Mouse (Mus musculus): ENCODE data around the gene Kctd17.
A peak's percentile ranks its signal among the peaks of the same experiment; 100 is the strongest.

The Kctd17 gene

DNA sequence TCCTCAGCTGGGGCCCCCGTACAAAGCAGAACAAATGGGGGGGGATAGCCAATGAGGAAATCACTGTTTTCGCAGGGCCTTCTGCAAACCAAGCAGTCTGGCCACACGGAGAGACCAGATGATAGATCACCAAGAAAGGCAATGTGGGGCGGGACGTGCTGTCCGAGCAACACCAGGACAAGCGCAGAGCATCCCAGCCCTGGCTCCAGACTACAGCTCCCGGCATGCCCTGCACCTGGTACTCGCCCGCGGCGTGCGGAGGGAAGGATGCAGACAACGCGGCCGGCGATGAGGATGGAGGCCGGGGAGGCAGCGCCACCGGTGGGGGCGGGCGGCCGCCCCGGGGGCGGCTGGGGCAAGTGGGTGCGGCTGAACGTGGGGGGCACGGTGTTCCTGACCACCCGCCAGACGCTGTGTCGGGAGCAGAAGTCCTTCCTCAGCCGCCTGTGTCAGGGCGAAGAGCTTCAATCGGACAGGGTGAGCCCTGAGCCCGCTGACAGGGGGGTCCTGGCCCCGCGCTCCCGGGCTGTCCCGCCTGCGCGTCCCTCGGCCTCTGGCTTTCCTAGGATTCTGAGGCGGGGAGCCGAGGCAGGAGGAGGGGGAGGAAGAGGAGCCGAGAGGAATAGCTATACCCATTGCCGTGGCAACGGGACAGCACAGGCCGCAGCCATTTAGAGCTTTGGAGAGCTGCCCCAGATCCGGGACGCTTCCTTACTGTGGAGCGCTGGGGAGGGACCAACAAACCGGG, at the start of gene Kctd17:
Kctd17 (plus strand) TSS at position 174 of the 748 bp plus-strand sequence.
- peak; percentile 43 for DNase-seq (ENCODE audit: low read depth, low spot score)

DNA sequence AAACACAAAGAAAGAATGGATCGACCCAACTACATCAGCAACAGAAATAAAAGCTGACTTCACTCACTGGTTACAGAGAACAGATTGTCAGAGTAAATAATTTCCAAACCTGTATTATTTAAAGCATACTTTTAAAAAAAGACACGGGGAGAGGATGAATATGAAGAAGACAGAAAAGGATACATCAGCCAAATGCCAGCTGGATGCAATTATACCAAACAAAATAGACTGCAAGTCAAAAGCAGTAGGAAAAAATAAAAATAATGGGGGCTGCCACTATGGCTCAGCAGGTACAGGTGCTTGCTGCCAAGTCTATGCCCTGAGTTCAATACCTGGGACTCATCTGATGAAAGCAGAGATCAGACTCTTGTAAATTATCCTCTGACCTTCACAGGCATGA, 48.2 kb upstream of the Kctd17 start:
- no peak for DNase-seq (ENCODE audit: low read depth, low spot score)

DNA sequence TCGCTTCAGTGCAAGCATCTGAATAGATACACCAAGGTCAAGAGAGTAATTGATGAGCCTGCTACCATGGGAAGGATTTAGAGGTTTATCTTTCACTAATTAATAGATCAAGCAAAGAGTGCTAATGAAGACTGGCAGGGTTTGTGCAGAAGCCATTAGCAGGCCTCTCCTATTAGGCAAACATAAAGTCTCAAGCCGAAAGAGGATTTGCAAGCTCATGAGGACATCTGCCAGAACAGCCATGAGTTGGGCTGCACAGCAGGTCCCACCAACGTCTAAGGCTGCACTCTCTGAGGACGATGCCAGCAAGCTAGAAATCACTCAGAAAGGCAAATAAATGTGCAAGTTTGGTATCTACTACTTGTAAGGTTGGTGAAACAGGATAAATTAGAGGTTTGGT, 47.6 kb upstream of the Kctd17 start:
- no peak for DNase-seq (ENCODE audit: low read depth, low spot score)

DNA sequence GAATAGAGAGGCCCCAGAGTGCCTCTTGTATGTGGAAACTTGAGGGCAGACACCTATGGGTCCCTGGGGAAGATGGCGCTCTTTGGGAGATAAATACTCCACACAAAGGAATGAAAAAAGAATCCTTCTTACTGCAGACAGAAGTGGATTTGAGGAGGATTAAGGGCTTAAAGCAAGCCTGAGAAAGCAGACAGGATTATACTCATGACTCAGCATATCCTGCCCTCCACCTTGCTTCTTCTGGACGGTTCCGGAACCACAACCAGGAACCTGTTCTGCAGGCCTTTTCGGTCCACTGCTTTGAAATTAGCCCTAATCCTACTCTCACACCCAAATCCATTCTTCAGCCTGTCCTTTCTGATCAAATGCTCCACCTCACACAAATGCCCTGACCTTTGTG, 46.2 kb upstream of the Kctd17 start:
- no peak for DNase-seq (ENCODE audit: low read depth, low spot score)

DNA sequence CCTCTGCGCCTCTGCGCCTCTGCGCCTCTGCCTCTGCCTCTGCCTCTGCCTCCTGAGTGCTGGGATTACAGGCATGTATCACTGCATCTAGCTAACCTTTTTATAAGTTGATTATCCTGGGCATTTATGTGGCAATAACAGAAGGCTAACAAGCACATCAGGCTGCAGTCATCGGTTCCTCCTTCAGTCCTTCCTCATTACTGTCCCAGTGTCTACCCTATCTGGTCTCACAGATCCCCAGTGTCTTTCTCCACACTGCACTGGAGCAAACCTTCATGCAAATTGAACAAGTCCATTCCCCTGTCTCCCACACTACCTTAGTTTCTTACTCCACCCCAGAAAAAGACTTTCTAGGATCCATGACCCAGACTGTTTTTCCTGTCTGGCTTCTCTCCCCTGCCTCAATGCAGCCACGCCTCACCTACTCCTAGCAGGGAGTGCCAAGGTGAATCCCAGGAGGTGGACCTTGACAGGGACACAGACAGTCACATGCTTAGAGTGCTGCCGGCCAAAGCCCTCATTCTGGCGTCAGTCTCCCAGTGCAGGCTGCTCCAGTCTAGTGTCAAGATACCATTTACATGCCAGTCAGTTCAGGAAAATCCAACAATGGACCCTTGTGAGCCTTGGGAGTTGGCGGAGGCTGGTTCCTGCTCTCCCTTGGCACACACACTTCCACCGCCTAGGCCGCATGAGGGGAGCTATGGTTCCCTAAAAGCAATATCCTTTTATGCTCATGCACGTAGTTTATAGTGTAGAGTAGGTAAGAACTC, 44.7 kb upstream of the Kctd17 start:
- no peak for DNase-seq (ENCODE audit: low read depth, low spot score)

DNA sequence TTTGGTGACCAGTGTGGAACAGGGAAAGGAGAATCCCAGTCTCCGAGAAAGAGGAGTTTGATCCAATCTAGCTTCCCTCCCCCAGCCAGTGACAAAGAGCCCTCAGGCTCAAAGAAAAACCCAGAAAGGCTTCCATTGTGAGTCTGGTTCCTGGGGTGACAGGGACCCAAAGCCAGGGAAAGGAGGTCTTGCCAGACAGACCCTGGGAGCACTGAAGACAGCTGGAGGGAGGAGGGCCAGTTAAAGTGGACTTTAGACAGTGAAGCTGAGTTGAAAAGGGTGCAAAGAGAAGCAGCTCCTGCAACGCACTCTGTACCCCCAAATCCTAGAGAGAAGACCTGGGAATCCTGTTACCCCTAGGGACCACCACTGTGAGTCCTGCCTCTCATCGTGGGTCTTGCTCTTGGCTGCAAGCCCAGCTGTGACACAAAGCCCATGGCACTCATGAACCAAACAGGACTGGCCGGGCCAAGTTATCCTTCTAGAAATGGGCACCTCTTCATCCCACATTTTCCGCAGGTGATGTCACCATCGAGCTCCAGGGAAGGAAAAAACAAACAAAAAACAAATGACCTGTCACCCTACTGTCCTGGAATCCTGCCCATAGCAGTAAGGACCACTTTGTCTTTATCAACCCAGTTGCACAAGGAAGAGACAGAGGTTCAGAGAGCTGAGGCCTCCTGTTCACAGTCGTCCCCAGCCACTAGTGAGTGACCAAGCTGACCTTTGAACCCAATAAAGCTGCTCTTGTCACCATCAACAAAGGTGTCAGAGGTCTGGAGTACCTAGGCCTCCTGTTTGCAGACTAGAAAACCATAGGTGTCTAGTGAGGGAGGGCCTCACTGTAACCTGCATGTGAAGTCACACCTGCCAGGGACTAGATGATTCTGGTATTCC, 43.9 kb upstream of the Kctd17 start:
- DNase-seq (ENCODE audit: low read depth, low spot score): no peak

DNA sequence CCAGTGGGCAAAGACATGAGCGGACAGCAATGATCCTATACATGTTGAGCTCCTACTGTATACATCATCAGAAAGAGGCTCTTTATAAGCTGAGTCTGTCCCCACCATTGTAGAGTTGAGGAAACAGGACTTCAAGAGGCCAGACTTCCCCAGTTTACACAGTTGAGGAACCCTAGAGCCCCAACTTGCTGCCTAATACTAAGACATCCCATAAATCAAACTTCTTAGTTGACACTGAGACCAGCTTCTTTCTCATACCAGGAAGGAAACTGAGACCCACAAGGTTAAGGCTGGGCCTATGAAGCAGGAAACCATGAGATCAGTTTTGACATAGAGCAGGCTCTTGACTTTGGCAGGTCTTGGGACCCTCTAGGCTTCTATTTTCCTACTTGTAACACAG, 42.8 kb upstream of the Kctd17 start:
- no peak for DNase-seq (ENCODE audit: low read depth, low spot score)

DNA sequence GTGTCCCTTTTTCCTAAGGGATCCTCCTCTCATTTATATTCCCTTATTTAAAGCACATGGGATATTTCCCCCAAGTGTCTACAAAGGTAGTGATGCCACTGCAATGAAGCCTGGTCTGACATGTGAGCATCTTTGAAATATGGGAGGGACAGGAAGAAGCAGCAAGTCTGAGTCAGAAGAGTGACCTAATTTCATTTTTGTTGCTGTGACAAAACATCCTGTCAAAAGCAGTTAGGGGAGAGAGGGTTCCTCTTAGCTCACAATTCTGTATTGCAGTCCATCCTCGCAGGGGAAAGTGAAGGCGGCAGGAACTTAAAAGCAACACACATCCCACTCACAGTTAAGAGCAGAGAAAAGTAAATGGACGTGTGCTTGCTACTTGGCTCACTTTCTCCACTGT, 37.5 kb upstream of the Kctd17 start:
- DNase-seq (ENCODE audit: low read depth, low spot score): peak; percentile 50

DNA sequence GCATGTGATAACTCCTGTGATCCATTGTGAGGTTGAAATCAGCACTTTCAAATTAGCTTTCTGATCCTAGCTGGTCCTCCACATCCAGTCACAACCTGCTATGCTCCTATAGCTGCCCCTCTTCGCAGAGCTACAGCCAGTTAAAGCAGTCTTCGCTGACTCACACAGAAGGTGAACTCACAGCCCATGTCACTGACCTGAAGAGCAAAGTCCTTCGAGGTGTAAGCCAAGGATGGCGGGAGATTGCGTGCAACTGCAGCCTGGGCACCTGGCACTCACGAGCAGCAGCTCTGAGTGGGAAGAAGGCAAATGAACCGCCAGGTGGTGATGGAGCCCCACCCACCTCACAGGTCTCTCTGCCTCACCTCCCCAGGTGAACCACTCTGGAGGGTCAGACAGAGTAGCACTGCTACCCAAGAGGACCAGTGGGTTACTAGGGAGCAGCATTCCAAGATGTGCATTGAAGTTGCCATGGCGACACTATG, 32.8 kb upstream of the Kctd17 start, which contains the start of gene Tex33:
Tex33 (minus strand) TSS at position 435 of the 485 bp plus-strand sequence.
- no peak for DNase-seq (ENCODE audit: low read depth, low spot score)

DNA sequence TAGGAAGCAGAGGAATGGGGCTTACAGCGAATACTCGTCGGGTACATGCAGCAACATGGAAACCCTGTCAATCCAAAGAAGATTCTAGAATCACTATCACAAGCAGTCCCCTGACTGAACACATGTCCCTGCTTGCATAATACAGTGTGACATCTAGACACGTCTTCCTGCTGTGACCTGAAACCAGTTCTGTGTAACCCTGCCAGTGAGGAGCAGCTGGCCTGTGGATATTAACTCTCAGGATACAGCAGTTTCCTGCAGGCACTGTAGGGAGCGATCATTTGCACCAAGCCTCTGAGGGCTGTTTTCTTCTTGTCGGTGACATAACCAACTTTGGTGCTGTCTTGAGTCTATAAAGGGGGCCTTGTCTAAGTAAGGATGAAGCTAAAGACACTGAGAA, 27.0 kb upstream of the Kctd17 start:
- no peak for DNase-seq (ENCODE audit: low read depth, low spot score)

DNA sequence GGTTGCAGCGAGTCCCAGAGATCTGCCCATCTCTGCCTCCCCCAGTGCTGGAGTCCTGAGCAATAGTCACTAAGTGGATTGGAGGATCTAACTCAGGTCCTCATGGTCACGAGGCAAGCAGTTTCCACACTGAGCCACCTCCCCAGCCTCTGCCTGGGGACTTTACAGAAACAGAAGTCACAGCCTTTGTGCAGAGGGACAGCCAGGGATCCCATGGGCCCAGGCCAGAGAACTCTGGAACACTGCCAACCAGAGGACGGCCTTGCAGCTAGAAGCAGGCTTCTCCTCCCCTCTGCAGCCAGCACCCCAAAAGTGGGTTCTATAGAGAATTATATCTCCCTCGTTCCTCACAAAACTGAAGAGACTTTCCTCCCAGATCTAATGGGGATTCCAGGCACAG, 26.4 kb upstream of the Kctd17 start:
- DNase-seq (ENCODE audit: low read depth, low spot score): no peak

DNA sequence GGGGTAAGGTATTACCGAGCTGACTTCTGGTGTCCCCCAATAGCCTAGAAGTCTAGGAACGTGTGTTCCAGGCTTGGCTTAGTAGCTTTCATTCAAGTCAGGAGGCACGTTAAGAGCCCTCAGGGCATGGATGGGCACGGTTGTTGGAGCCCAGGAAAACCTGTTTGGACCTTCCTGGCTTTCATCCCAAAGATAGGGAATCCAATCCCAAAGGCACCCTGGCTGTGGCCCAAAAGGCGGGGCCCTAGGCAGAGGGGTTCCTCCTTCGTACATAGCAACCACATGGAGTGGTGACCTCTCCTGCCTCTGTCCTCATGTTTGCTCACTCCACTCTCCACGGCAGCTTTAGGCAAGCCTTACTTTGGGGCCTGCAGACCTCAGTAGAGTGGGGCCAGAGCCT, 25.9 kb upstream of the Kctd17 start:
- DNase-seq (ENCODE audit: low read depth, low spot score): no peak

DNA sequence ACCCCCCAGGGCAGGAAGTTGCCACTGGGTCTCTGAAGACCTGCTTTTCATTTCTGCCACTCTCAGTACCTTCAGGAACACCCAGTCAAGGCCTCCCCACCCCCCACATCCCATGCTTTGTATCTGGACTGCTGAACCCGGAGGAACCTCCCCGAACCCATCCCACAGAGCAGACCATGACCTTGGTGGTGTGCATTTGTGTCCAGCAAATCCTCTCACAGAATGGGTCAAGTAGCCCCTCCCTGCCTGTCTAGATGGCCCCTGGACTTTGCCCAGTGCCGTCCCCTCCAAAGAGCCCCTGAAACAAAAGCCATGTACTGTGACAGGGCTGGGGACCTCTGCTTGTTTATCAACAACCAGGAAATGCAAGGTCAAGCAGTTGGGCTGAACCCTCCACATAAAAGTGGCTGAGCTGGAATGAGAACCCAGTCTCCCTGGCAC, 25.0 kb upstream of the Kctd17 start:
- DNase-seq (ENCODE audit: low read depth, low spot score): no peak

DNA sequence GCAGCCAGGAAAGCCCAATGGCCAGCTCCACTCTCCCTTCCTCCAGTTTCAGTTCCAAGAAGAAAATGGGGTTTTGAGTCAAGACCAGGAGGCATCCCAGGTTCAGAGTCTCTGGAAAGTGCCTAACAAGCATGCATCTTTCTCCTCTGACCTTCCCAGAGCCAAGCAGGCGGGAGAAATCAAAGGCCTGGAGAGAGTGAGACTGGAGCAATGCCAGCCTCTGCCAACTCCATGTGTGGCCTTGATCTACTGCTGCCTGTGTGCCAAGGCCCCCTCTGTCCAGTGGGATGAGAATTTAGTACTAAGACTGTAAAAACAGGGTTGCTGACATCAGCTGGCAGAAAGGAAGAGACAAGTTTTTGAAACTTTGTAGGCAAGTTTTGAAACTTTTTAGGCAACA, 24.5 kb upstream of the Kctd17 start:
- DNase-seq (ENCODE audit: low read depth, low spot score): no peak

DNA sequence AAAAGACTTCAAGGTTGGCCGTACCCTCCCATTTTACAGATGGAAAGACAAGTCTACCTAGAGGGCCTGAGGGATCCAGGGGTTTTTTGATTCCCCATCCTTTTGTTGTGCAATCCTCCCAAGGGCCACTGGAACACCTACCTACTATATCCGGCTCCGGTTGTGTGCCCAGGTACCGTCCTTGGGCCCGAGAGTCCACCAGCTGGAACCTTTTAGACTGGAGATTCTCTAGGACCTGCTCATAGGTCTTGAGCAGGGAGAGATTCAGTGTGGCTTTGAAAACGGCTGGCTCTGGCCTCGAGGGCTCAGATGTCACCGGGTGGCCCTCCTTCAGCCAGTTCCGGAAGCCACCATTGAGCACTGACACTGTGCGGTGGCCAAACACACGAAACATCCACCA, 23.3 kb upstream of the Kctd17 start:
- no peak for DNase-seq (ENCODE audit: low read depth, low spot score)

DNA sequence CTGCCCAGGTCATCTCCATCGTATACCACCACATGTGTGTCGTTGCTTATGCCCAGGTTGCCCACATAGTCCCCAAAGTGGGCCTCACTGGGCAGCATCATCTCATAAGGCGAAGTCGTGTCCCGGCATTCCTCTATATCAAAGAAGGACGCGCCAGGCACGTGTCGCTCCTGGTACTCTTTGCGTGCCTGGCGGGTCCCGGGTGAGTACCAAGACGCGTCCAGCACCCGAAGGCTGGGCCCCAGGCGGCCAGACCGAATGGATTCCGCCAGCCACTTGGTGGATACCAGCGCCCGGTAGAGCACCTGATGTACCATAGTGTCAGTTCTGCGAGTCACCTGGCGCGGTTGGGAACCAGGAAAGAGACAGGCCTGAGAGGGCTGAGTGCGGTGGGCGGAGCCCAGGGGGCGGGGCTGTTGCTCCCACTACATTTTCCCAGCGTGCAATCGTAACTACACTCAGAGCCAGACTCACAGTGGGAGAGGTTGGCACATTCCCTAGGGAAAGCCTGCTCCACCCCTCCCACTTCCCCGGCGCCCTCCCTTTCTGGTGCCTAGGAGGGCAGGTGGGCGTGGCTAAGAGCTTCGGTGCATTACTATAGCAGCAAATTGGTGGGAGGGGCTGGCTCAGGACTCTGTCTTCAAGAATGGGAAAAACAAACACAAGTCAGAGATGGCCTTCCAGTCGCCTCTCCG, 22.7 kb upstream of the Kctd17 start, which contains the start of gene Tst:
Tst (minus strand) TSS at position 391 of the 695 bp plus-strand sequence.
- peak; percentile 77 for DNase-seq (ENCODE audit: low read depth, low spot score)

DNA sequence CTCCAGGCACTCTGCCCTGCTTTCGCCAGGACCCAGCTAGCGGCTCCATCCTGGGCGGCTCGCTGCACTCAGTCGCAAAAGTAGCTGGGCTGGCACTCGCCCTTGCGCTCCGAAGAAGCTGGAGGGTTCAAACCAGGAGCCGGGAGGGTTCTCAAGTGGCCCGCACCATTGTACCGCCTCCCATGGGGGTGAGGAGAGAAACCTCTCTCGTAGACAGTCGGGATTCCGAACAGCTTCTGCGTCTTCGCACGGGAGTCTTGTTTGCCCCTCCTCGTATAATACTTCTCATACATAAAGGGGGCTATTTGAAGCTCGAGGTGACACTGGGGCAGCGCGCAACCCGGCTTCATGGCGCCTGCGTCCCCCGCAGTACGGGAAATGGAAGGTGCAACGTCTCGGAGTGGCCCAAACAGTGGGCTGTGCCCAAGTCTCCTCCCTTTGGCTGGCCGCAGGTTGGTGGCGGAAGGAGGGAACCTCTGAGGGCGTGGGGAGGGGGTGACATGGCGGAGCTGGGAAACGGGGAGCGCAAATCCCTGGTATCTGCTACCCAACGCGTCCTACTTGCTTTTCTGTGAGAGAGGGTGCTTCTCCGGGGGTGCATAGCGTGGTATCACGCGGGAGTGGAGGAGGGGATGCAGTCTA, 21.9 kb upstream of the Kctd17 start, which contains the start of gene Mpst:
Mpst (plus strand) TSS at position 124 of the 642 bp plus-strand sequence.
- DNase-seq (ENCODE audit: low read depth, low spot score): peak; percentile 91

DNA sequence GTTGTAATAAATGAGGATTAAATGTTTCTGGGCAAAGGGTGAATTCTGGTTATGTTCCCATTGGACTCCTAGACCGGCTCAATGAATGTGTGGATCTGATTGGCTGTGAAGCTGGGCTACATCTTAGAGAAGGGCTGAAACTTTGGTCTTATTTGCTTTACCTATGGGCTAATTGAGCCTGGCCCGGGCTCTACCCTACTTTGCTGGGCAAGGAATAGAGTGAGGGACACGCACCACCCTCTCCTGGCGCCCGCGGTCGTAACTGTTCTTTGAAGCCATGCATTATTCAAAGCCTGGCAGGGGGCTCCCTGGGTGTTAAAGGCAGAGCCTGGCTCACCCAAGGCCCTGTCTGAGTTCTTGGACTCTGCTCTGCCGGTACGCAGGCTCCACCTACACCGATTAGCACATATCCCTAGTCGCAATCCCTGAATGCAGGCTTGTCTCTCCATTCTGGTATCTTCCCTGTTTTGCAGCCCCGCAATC, 18.8 kb upstream of the Kctd17 start:
- no peak for DNase-seq (ENCODE audit: low read depth, low spot score)

DNA sequence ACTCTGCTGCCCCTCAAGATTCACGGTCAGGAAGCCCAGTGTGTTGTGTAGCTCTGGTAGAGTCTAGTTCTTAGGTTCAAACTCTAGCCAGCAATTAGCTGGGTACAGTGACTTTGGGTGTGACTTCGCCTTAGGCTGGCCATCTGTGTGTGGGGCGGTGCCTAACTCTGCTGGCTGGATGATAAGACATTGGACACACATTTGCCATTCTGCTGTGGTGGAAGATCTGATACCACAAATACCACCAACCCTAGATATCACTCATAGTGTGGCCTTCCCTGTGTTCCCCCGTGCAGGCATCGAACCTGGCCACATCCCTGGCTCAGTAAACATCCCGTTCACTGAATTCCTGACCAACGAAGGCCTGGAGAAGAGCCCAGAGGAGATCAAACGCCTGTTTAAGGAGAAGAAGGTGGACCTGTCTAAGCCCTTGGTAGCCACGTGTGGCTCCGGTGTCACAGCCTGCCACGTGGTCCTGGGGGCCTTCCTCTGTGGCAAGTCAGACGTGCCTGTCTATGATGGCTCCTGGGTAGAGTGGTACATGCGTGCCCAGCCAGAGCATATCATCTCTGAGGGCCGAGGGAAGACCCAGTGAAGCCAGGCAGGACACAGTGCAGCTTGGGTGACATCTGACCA, 15.2 kb upstream of the Kctd17 start:
- no peak for DNase-seq (ENCODE audit: low read depth, low spot score)

DNA sequence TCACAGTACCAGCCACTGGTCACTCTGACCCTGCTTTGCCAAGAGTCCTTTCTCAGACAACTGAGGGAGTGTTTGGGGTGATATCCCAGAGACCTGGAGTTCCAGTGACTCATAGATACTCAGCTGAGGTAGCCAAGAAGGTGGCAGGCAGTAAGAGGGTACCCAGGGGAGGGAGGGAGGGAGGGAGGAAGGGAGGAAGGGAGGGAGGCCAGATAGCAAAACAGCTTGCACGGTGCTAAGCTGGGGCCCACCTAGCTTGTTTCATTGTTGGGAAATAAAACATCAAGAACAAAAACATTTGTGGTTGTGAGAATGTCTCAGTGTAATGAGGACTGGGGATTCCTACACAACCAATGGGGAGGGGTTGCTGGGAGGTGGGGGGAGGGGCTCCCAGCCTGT, 14.6 kb upstream of the Kctd17 start:
- DNase-seq (ENCODE audit: low read depth, low spot score): no peak
